ENCODE assay signal across 24 mouse cellular contexts in the genomic region with DNA sequence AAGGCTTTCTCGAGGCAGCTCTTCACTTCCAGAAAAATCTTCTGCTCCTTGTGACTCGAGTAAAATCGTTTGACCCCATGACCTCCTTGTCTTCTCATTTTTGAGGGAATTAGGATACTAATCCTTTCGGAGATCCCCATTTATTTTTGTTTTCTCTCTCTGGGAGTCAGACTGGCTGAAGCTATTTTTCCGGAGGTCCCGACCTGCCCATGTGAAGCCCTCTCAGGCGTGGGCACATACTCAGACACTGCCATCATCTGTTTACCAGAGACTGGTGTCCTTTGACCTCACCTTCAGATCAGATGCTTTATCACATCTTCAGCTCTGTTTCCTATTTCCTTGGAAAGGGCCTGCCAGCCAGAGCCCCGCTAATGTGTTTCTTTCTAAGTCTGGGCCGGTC.
A peak's percentile ranks its signal among the peaks of the same experiment; 100 is the strongest.
DNase-seq lines count a peak whose midpoint lies in the region; ATAC-seq and TF ChIP-seq lines count a peak whose summit lies in the region.
"Had no signal": no experiment of that assay in that cellular context is flagged by ENCODE, and none has a peak within 500 bp of the region (broad histone marks: within the 10 kb centered on the region; RNA-seq: fewer than 3 reads in every experiment).

No protein-coding gene starts in this region.

- no peak overlapping the region for H3K4me2 ChIP-seq in kidney, postnatal 0 days (ENCODE audit: low read length)
- no peak overlapping the region for H3K4me2 ChIP-seq in embryonic facial prominence, embryonic 11.5 days (ENCODE audit: low read depth, low read length)
- H3K4me2 ChIP-seq: forebrain, embryonic 15.5 days; heart, embryonic 15.5 days; hindbrain, embryonic 12.5 days; limb, embryonic 13.5 days; liver, embryonic 11.5 days; neural tube, embryonic 12.5 days had no signal

- H3K9ac ChIP-seq in heart, adult 2 months (ENCODE audit: low read depth, low read length): no peak overlapping the region
- H3K9ac ChIP-seq in kidney, postnatal 0 days (ENCODE audit: low read depth, low read length): no peak overlapping the region
- no peak overlapping the region for H3K9ac ChIP-seq in embryonic facial prominence, embryonic 11.5 days (replicated peaks; ENCODE audit: low read length)
- H3K9ac ChIP-seq: forebrain, embryonic 15.5 days; heart, embryonic 15.5 days; hindbrain, embryonic 12.5 days; limb, embryonic 13.5 days; neural tube, embryonic 12.5 days had no signal

- H3K9me3 ChIP-seq in heart, embryonic 10.5 days: no peaks in the 10 kb centered on the region
- H3K9me3 ChIP-seq in kidney, postnatal 0 days (replicated peaks; ENCODE audit: low read length): no peaks in the 10 kb centered on the region
- H3K9me3 ChIP-seq in embryonic facial prominence, embryonic 11.5 days (replicated peaks; ENCODE audit: control insufficient read depth, low read length): no peaks in the 10 kb centered on the region
- H3K9me3 ChIP-seq: forebrain, embryonic 15.5 days; heart, embryonic 15.5 days; hindbrain, embryonic 12.5 days; limb, embryonic 13.5 days; neural tube, embryonic 12.5 days had no signal

- peak; percentile 42 for DNase-seq in heart, embryonic 10.5 days (ENCODE audit: low spot score)
- DNase-seq in heart, adult 2 months: no peak
- peak; percentile 33 for DNase-seq in kidney, postnatal 0 days (ENCODE audit: low spot score)
- no peak for DNase-seq in kidney, postnatal 25 days
- peak; percentile 79 for DNase-seq in embryo, embryonic 10 days (ENCODE audit: low spot score)
- peak; percentile 53 for DNase-seq in embryonic facial prominence, embryonic 11.5 days (ENCODE audit: low spot score)
- DNase-seq in thymus, postnatal 25 days: no peak
- DNase-seq in frontal cortex, postnatal 14 days (ENCODE audit: low spot score in 2 of 2): no peak
- DNase-seq: adrenal gland, postnatal 10 days; cerebellum, adult 8-10 months; cerebellum, postnatal 25 days; lung, postnatal 4 days; retina, postnatal 1 day; right cerebral cortex, postnatal 14 days had no signal

- no peak for TF ChIP-seq POLR2A in heart, adult 2 months (IDR thresholded peaks at IDR 0.05; ENCODE audit: insufficient read depth, low read depth, low read length)

- peak overlapping the region; percentile 31; the same call in 1 of the 2 replicates for H3K27ac ChIP-seq in heart, embryonic 10.5 days
- no peak overlapping the region for H3K27ac ChIP-seq in heart, adult 2 months
- no peak overlapping the region for H3K27ac ChIP-seq in kidney, postnatal 0 days
- H3K27ac ChIP-seq in embryonic facial prominence, embryonic 11.5 days (replicated peaks; ENCODE audit: low read depth, low read length): no peak overlapping the region
- H3K27ac ChIP-seq: forebrain, embryonic 15.5 days; heart, embryonic 15.5 days; hindbrain, embryonic 12.5 days; left cerebral cortex, adult 2 months; limb, embryonic 13.5 days; neural tube, embryonic 12.5 days had no signal

- peaks cover 9% of the 10 kb centered on the region; the same call in 1 of the 2 replicates for H3K4me1 ChIP-seq in heart, embryonic 10.5 days
- no peaks in the 10 kb centered on the region; the same call in 1 of the 2 replicates for H3K4me1 ChIP-seq in heart, adult 2 months (ENCODE audit: control insufficient read depth, insufficient read depth, low read length)
- H3K4me1 ChIP-seq in kidney, postnatal 0 days (replicated peaks; ENCODE audit: insufficient read depth, low read length): no peaks in the 10 kb centered on the region
- H3K4me1 ChIP-seq in embryonic facial prominence, embryonic 11.5 days (ENCODE audit: control insufficient read depth, insufficient read depth, low read length): no peaks in the 10 kb centered on the region
- H3K4me1 ChIP-seq: forebrain, embryonic 15.5 days; heart, embryonic 15.5 days; hindbrain, embryonic 12.5 days; limb, embryonic 13.5 days; neural tube, embryonic 12.5 days had no signal

- no peaks in the 10 kb centered on the region for H3K27me3 ChIP-seq in heart, embryonic 10.5 days (ENCODE audit: insufficient read depth, poor library complexity, severe bottlenecking)
- H3K27me3 ChIP-seq in heart, adult 2 months (ENCODE audit: control insufficient read depth, insufficient read depth, low read length): no peaks in the 10 kb centered on the region
- H3K27me3 ChIP-seq in kidney, postnatal 0 days (ENCODE audit: insufficient read depth, low read length): no peaks in the 10 kb centered on the region
- no peaks in the 10 kb centered on the region for H3K27me3 ChIP-seq in embryonic facial prominence, embryonic 11.5 days (ENCODE audit: control insufficient read depth, insufficient read depth, low read length)
- H3K27me3 ChIP-seq: forebrain, embryonic 15.5 days; heart, embryonic 15.5 days; hindbrain, embryonic 12.5 days; limb, embryonic 13.5 days; neural tube, embryonic 12.5 days had no signal

- no peak for TF ChIP-seq CTCF in heart, adult 2 months (IDR thresholded peaks at IDR 0.05)
- no peak for TF ChIP-seq CTCF in kidney, postnatal 0 days (IDR thresholded peaks at IDR 0.05; ENCODE audit: low read depth)

- no peaks in the 10 kb centered on the region for H3K79me2 ChIP-seq in heart, adult 2 months (replicated peaks; ENCODE audit: control insufficient read depth, insufficient read depth, low read length)

- intact Hi-C loops in heart, adult 2 months (cut with DNase I): no loop called here

- 43% methylated on average over 9 of the region's 9 CpGs for WGBS in heart, embryonic 10.5 days
- 37% methylated on average over 9 of the region's 9 CpGs for WGBS in heart, adult 2 months
- WGBS in kidney, postnatal 0 days: 31% methylated on average over 9 of the region's 9 CpGs
- WGBS in embryonic facial prominence, embryonic 11.5 days: 20% methylated on average over 9 of the region's 9 CpGs

- no peak overlapping the region for H3K4me3 ChIP-seq in heart, embryonic 10.5 days
- no peak overlapping the region for H3K4me3 ChIP-seq in heart, adult 2 months
- no peak overlapping the region for H3K4me3 ChIP-seq in kidney, postnatal 0 days (replicated peaks; ENCODE audit: low read depth, low read length)
- no peak overlapping the region for H3K4me3 ChIP-seq in embryonic facial prominence, embryonic 11.5 days (ENCODE audit: low read depth, low read length)
- H3K4me3 ChIP-seq: forebrain, embryonic 15.5 days; heart, embryonic 15.5 days; hindbrain, embryonic 12.5 days; left cerebral cortex, adult 2 months; limb, embryonic 13.5 days; neural tube, embryonic 12.5 days had no signal

- no peak for ATAC-seq in kidney, postnatal 0 days (replicated peaks; ENCODE audit: low FRiP score, low read depth)
- no peak for ATAC-seq in embryonic facial prominence, embryonic 11.5 days (replicated peaks; ENCODE audit: insufficient number of reproducible peaks, low FRiP score, low TSS enrichment, low read depth)
- ATAC-seq: forebrain, embryonic 15.5 days; intestine, embryonic 16.5 days; midbrain, embryonic 16.5 days had no signal

- no peaks in the 10 kb centered on the region for H3K36me3 ChIP-seq in heart, embryonic 10.5 days
- H3K36me3 ChIP-seq in heart, adult 2 months (ENCODE audit: control insufficient read depth, insufficient read depth, low read length): no peaks in the 10 kb centered on the region
- H3K36me3 ChIP-seq in kidney, postnatal 0 days (ENCODE audit: insufficient read depth, low read length): no peaks in the 10 kb centered on the region
- H3K36me3 ChIP-seq in embryonic facial prominence, embryonic 11.5 days (replicated peaks; ENCODE audit: control insufficient read depth, insufficient read depth, low read depth, low read length): no peaks in the 10 kb centered on the region
- H3K36me3 ChIP-seq: forebrain, embryonic 15.5 days; G1E; heart, embryonic 15.5 days; hindbrain, embryonic 12.5 days; limb, embryonic 13.5 days; neural tube, embryonic 12.5 days had no signal

- no peak for TF ChIP-seq EP300 in heart, adult 2 months (IDR thresholded peaks at IDR 0.05; ENCODE audit: insufficient read depth, low read depth, low read length)

Comparison
In these comparisons a context has a peak if more than half of its experiments do, and no peak if none do; other contexts are left out.
1. DNase-seq: peak in heart, embryonic 10.5 days (single experiment), kidney, postnatal 0 days (single experiment), embryo, embryonic 10 days (single experiment) and embryonic facial prominence, embryonic 11.5 days (single experiment); none in heart, adult 2 months (0 of 2), kidney, postnatal 25 days (0 of 2), thymus, postnatal 25 days (single experiment) and frontal cortex, postnatal 14 days (0 of 2).